Mouse (Mus musculus) large intestine, adult 2 months (tissue): ENCODE results near the gene Apold1. TPM values are rescaled to one million over a fixed set of nuclear protein-coding genes. Genes with fewer than 3 reads are reported as not detected.

ENCODE experiments used
- DNase-seq: peaks from one replicate; pipeline ENCODE4 v3.0.0-alpha.2; 2012; ENCODE audit warnings: low read depth, low spot score
- WGBS: fragments of 180-500 bp; shearing (Covaris S2); methylation state at CpG from one replicate; pipeline ENCODE4 v1.1.7; 2018; 5-methylcytosine and 5-hydroxymethylcytosine counted together
- polyA plus RNA-seq: library from polyadenylated mRNA; depleted of rRNA; stranded (reverse); fragments of >200 nt; gene quantifications from 2 replicates; pipeline ENCODE4 v1.2.3, GENCODE M21; 2012; rRNA removed

Gene Apold1
- polyA plus RNA-seq: 0.62 and 1.0 TPM in 2 replicates

DNA sequence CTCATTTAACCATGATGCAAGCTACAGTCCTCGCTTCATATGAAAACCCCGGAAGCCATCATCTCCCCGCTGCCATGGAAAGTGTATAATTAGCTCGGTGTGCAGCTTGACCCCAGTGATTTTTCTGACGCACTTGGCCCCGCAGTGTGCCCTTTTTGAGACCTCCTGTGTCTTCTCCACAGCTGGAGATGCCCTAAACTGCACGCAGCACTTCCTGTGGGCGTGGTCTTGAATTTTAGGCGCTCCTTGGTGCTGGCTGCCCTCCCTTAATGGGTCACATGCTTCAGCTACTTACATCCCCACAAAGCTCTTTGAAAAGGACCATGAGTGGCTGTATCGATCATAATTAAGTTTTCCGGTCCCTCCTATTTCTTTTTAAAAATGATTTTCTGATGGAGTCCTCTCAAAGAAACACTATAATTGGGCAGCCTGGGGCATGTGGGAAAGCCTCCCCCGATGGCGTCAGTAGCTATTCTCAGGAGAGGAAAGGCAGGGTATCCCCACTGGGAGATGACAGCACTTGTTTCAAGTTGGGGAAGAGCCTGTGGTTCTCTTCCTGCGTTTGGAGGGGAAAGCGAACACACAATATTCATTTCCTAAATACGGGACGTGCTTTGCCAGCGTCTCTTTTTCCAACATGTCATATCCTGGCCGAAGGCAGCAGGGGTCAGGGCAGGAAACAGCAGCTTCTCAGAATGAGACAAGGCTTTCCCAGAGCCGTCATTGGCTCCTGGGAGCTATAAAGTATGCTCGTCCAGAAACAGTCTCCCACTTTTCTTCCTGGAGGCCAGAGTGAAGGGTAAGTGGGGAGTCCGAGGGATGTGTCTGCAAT is at the start of gene Apold1:
Gene Apold1 (plus strand): TSS at position 488 of the 832 bp plus-strand sequence.
- no peak for DNase-seq
- WGBS: 69% methylated on average over 22 of the region's 22 CpGs

DNA sequence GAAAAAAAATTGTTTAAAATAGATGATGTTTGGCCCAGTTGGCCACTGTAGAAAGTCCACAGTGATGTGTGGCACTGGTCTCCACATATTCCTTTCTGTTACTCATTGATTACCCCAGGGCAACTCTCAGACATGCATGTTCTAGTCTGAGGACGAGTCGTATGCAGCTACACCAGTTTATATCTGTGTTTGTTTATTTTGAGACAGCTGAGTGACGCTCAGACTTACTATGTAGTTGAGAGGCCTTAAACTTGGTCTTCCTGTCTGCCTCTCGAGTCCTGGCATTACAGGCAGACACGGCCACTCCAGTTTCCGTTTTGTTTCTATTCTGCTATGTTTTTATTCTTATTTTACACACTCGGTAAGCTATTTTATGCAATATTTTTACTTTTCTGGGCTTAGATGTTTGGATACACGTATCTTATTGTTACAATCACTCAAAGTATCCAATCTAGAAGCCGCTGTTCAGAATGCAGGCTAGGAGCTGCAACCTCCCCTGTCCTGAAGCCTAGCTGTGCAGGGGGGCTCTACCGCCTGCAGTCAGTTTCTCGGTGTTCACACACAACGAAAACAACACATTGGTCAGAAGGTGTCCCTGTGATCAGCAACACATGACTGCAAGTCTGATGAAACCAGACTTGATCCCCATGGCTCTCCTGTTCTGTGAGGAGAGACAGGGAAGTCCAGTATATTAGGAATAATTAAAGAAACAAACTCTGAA is 48.9 kb upstream of the Apold1 start:
- WGBS: 47% methylated on average over 12 of the region's 12 CpGs
- DNase-seq: no peak

DNA sequence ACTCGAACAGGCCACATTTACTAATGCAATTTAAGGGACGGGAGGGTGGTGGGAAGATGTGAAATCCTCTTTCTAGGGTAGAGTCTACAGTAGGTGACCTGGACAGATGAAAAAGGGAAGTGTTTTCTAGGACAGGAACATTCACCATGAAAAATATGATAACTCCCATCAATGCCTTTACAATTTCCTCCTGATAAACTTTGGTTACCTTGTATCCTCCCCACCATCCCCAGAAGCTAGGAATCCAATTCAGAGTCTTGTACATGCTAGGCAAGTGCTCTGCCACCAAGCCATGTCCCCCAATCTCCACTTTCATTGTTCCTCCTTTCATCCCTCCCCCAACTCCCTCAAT is 48.3 kb upstream of the Apold1 start:
- DNase-seq: no peak
- 69% methylated on average over 2 of the region's 2 CpGs for WGBS

DNA sequence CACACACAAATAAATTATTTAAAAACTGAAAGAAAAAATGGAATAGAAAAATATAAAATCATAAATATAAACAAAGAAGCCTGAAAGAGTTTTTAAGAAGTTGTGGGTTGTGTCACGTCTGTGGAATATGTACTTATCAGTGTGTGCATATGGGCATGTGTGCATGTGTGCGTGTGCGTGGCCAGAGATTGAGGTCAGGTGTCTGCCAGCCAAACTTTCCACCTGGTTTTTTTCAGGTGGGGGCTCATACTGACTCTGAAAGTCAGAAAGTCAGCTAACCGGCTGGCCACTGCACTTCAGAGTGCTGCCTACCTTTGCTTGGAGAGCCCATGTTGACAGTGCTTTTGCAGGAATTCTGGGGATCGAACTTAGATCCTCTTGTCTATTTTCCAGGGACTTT is 47.2 kb upstream of the Apold1 start:
- DNase-seq: no peak
- WGBS: 90% methylated on average over 5 of the region's 5 CpGs

GRCm38 (mm10) chr6:134939781-134940180 is 41.7 kb upstream of the Apold1 start:
- no peak for DNase-seq
- WGBS: 82% methylated on average over 4 of the region's 4 CpGs

DNA sequence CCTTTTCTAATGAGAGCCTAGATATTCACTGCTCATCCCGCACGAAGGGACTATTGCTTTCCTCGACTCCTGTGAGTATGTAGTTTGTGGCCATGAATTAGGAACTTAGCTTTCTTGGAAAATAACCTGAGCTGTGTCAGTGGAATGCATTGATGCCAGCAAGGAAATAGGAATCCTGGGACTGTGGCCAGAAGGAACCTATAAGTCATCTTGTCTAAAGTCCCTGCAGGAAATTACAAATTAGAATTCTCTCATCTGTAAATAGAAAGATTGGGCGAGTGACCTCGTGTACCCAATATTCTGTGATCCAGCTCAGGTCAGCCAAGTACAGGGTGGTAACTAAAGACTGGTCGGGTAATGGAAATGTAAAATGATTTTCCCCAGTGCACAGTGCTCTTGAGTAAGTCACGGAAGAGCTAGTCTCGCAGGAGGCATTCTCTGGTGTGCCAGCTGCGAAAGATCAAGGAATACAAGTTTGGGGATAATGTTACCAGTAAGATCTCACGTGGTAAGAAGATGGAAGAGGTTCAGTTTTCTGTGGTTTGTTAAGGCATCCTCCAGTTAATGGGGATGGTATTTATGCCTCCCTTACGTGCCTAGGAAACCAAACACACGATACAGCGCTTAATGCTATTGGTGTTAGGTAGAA is 37.6 kb upstream of the Apold1 start:
- DNase-seq: no peak
- 47% methylated on average over 13 of the region's 13 CpGs for WGBS

DNA sequence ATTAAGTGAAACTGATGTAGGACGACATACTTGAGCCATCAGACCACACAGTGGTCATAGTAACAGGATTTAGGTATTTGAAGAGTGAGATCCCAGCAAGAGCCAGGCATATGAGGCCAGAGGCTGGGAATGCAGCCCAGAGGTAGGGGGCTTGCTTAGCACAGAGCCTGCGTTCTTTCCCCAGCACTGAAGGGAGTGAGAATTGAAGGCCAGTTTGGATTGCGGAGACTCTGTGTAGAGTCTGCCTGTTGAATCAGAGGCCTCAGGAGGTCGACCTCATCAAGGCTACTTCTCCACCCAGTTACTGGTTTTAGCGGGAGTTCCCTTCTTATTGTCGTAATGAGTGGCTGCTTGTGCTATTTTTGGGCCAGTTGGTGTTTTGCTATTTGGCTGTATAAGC is 35.5 kb upstream of the Apold1 start:
- DNase-seq: no peak
- WGBS: 60% methylated on average over 6 of the region's 6 CpGs

- DNase-seq: no peak
- WGBS: 49% methylated on average over 9 of the region's 9 CpGs
Observed at GRCm38 (mm10) chr6:134946858-134947257, 34.7 kb upstream of the Apold1 start.

DNA sequence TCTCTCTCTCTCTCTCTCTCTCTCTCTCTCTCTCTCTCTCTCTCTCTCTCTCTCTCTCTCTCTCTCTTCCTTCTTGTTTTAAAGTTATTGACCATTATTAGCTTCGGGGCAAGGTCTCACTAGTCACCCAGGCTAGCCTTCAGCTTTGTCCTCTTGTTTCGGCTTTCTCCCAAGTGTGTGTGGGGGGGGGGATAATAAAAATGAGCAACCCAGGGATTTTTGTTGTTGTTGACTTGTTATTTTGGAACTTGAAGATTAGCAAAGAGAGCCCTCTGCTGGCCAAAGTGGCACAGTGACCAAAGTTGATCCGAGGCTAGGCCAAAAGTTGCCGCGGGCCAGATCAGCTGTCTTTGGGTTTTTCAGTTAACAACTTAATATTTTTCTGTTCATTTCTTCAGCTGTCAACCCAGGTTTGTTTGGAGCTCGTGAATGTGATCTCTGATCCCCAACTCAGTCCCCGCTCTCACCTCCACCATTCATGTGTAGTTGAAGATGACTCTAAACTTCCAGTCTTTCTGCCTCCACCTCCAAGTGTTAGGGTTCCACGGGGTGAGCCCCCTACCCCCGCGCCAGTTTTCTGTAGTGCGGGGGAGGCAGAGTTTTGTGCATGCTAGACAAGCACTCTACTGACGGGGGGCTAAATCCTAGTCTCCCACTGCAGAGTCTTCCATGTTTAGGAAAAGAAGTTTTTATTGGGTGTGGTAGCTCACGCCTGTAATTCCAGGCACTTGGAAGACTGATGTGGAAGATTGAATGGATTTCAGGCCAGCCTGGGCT is 34.0 kb upstream of the Apold1 start:
- no peak for DNase-seq
- WGBS: 39% methylated on average over 13 of the region's 13 CpGs

GRCm38 (mm10) chr6:134948522-134949061 is 32.9 kb upstream of the Apold1 start:
- 91% methylated on average over 11 of the region's 11 CpGs for WGBS

GRCm38 (mm10) chr6:134949241-134949640 is 32.3 kb upstream of the Apold1 start:
- 98% methylated on average over 3 of the region's 3 CpGs for WGBS
- no peak for DNase-seq

More at GRCm38 (mm10) chr6:134948522-134949061, 32.9 kb upstream of the Apold1 start:
- no peak for DNase-seq

- 94% methylated on average over 5 of the region's 5 CpGs for WGBS
- no peak for DNase-seq
Observed at GRCm38 (mm10) chr6:134951364-134951763, 30.2 kb upstream of the Apold1 start.

DNA sequence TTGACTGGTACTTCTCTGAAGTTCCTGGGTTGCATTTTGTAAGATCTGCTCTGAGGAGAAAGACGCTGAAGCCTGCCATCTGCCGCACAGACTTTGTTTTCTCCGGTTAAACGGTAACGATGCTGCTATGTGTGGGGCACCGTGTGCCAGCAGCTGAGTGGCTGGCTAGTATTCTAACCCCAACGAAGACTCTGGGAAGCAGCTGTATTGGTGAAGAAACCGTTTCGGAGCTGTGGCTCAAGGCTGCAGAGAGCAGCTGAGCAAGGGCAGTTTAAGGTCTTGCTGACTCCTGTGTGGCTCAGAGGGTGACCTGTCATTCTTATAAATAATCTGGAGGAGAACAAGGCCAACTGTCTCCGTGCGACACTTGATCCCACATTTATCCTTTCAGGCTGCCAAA is 27.5 kb upstream of the Apold1 start:
- 83% methylated on average over 11 of the region's 11 CpGs for WGBS
- DNase-seq: no peak

GRCm38 (mm10) chr6:134956388-134956787 is 25.1 kb upstream of the Apold1 start:
- no peak for DNase-seq
- 84% methylated on average over 4 of the region's 4 CpGs for WGBS

DNA sequence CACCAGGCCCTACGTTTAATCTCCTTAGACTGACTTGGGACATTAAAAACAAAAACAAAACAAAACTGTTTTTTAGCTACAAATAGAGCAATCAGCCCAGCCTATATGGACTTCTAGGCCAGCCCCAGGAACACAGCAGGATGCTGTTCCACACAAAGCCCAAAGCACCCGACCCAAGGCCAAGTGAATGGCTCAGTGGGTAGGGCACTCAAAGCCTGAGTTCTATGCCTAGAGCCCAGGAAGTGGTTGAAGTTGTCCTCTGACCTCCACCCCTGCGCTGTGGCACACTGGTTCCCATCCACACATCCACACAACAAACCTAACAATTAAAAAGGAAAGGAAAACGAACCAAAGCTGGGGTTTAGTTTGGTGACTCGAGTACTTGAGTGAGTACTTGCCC is 20.2 kb upstream of the Apold1 start:
- 76% methylated on average over 5 of the region's 5 CpGs for WGBS
- no peak for DNase-seq

DNA sequence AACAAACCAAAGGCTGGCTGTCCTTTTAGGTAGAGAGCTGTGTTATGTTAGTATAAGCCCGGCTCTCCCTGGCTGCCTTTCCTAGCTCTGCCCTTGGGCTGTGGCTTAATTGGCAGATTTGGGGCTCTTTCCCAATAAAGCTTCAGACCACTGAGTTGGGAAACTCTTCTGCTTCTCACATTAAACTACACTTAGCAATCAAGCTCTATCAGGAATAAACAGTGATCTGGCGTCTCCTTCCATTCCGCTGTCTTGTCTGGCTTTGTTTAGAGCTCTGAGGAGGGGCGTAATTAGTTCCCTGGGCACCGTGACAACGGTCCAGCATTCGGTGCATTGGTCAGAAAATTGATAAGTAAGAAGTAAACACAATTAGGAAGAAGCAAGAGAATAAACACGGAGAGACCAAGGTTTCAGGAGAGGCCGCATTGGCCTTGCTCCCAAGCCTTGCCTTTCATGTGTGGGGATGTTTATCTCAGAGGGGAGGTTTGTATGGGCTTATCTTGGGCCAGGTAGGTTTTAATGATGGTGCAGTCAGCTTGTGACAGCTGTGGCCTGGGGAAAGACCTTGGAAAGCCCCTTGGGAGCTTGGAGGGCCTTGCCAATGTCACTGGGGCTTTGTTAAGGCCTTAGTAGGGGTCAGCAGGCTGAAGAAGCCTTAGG is 19.5 kb upstream of the Apold1 start:
- 72% methylated on average over 9 of the region's 9 CpGs for WGBS
- DNase-seq: no peak

DNA sequence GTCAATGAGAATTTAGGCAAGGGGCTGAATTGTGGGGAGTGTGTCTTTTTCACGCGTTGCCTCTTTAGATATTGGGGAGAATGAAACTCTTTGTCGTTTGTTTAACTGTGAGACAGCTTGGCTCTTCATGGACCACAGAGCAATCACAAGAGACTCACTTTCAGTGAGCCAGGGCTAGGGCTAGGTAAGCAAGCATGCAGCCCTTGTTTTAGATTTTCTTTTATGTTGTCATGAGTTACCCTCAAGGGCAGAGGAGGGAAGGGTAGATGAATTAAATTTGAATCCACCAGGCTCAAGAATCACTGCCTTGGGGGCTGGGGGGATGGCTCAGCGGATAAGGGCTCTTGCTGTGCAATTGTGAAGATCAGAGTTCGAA is 19.0 kb upstream of the Apold1 start:
- DNase-seq: no peak
- 87% methylated on average over 5 of the region's 5 CpGs for WGBS

- no peak for DNase-seq
- 67% methylated on average over 2 of the region's 2 CpGs for WGBS
Observed at GRCm38 (mm10) chr6:134963910-134964309, 17.6 kb upstream of the Apold1 start.

- no peak for DNase-seq
- WGBS: 81% methylated on average over 5 of the region's 5 CpGs
Observed at GRCm38 (mm10) chr6:134966681-134967080, 14.8 kb upstream of the Apold1 start.
